Mouse (Mus musculus): Measurements from ENCODE around the gene Msn.

DNA sequence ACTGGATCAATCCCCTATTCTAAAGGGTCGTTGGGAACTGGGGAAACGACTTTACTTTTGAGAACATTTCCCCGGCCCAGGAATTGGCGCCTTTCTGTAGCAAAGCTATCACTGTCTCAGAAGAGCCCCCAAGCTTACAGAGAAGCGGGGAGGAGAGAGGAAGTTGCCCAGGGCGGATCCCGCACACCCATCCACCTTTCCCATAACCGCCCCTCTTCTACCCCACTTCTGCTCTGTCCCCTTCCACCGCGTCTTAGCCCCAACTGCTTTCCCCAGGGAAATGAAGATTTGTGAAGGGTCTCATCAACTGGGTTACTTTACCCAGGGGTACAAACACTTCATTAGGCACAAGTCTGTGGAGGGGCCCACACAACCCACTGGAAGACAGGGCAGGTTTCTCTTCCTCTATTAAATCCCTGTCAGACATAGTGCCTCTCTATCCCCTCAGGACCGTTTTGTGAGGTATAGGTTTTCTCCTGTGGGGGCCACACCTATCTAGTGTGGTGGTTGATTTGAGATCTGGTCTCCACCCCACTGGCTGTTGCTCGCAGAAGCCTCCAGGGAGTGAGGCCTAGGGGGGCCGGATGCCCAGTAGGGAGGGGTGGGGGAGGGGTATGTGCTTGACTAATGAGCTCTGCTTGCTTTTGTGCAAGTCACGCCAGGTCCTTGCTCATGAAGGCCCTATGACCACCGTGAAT is 820 bp downstream of the Msn start:
- TF ChIP-seq POLR2A (IDR thresholded peaks at IDR 0.05; ENCODE audit: extremely low read depth, insufficient read depth, low read length) (no peak), CTCF (IDR thresholded peaks at IDR 0.05; ENCODE audit: low read depth, low read length) (no peak)

Data from liver, adult 2 months (tissue).